Mouse (Mus musculus): ENCODE measurements around the gene Agbl2. TPM values are rescaled to one million over a fixed set of nuclear protein-coding genes. Genes with fewer than 3 reads are reported as not detected.

Gene Agbl2
- polyA plus RNA-seq, 1 experiment from 2014 or later: 0.18 TPM

Other genes with a start within 250 kb of the Agbl2 start
- 5.1 TPM in 2 replicates for gene Ptprj, start 202.1 kb upstream of the Agbl2 start, polyA plus RNA-seq (2014; fragmentation: Nextera tagmentation; extraction: Ambion mirVana)
- 83.8 and 88.0 TPM in 2 replicates for gene Nup160, start 105.5 kb upstream of the Agbl2 start, polyA plus RNA-seq (2014; fragmentation: Nextera tagmentation; extraction: Ambion mirVana)
- gene Fnbp4, start 37.4 kb upstream of the Agbl2 start, polyA plus RNA-seq (2014; fragmentation: Nextera tagmentation; extraction: Ambion mirVana): 94.5 and 102 TPM in 2 replicates
- 218 and 231 TPM in 2 replicates for gene Mtch2, start 64.4 kb downstream of the Agbl2 start, polyA plus RNA-seq (2014; fragmentation: Nextera tagmentation; extraction: Ambion mirVana)
- 6.6 and 6.9 TPM in 2 replicates for gene C1qtnf4, start 103.1 kb downstream of the Agbl2 start, polyA plus RNA-seq (2014; fragmentation: Nextera tagmentation; extraction: Ambion mirVana)
- 32.6 and 34.4 TPM in 2 replicates for gene Kbtbd4, start 122.0 kb downstream of the Agbl2 start, polyA plus RNA-seq (2014; fragmentation: Nextera tagmentation; extraction: Ambion mirVana)
- 223 and 236 TPM in 2 replicates for gene Ndufs3, start 122.1 kb downstream of the Agbl2 start, polyA plus RNA-seq (2014; fragmentation: Nextera tagmentation; extraction: Ambion mirVana)
- 78.1 and 90.5 TPM in 2 replicates for gene Celf1, start 157.7 kb downstream of the Agbl2 start, polyA plus RNA-seq (2014; fragmentation: Nextera tagmentation; extraction: Ambion mirVana)